Mouse (Mus musculus) liver, postnatal 0 days (tissue): ENCODE measurements around the gene Trem2. TPM values are rescaled to one million over a fixed set of nuclear protein-coding genes. Genes with fewer than 3 reads are reported as not detected.

Experiments
- ATAC-seq: fragments of 200-750 bp; cut with Nextera tagmentation; 2 replicates; pipeline ENCODE4 v1.8.0; 2017; ENCODE audit warnings: mild to moderate bottlenecking, moderate library complexity
- DNase-seq: peaks from one replicate; pipeline ENCODE4 v3.0.0-alpha.2; 2016
- H3K27ac ChIP-seq: fragments of 300-500 bp; sonication (generic); 2 replicates; pipeline ENCODE4 v1.5.1; 2014; ENCODE audit warnings: antibody characterized with exemption, moderate library complexity, mild to moderate bottlenecking, low read depth
- H3K27me3 ChIP-seq: fragments of 300-500 bp; sonication (generic); 2 replicates; pipeline ENCODE4 v1.6.1; 2014; ENCODE audit warnings: low read length, control low read depth, mixed read lengths; ENCODE audit not compliant: insufficient read depth
- H3K36me3 ChIP-seq: fragments of 300-500 bp; sonication (generic); replicated peaks from 2 replicates; pipeline ENCODE4 v1.6.1; 2014; ENCODE audit warnings: mild to moderate bottlenecking, control low read depth, low read length, moderate library complexity, mixed read lengths; ENCODE audit not compliant: insufficient read depth
- H3K4me1 ChIP-seq: fragments of 300-500 bp; sonication (generic); 2 replicates; pipeline ENCODE4 v1.6.1; 2014; ENCODE audit warnings: antibody characterized with exemption, mild to moderate bottlenecking, control low read depth; ENCODE audit not compliant: insufficient read depth
- H3K4me2 ChIP-seq: fragments of 300-500 bp; sonication (generic); 2 replicates; pipeline ENCODE4 v1.6.1; 2014; ENCODE audit warnings: low read depth, mild to moderate bottlenecking, low read length, moderate library complexity, mixed read lengths
- H3K4me3 ChIP-seq: fragments of 300-500 bp; sonication (generic); 2 replicates; pipeline ENCODE4 v1.5.1; 2014; ENCODE audit warnings: low read depth, low read length
- H3K9ac ChIP-seq: fragments of 300-500 bp; sonication (generic); replicated peaks from 2 replicates; pipeline ENCODE4 v1.6.1; 2014; ENCODE audit warnings: mild to moderate bottlenecking, moderate library complexity
- H3K9me3 ChIP-seq: fragments of 300-500 bp; sonication (generic); 2 replicates; pipeline ENCODE4 v1.6.1; 2016; ENCODE audit warnings: mild to moderate bottlenecking, control low read depth, low read length, mixed read lengths
- CTCF ChIP-seq: sonication (generic); IDR thresholded peaks from 2 replicates; pipeline ENCODE4 v1.5.1; 2016; ENCODE audit warnings: antibody characterized with exemption, low read depth
- EP300 ChIP-seq: IDR thresholded peaks from 2 replicates; pipeline ENCODE4 v1.6.1; 2016; ENCODE audit warnings: antibody characterized with exemption, low read depth, mild to moderate bottlenecking
- WGBS: fragments of 180-500 bp; shearing (Covaris S2); extraction: QIAGEN DNeasy Blood & Tissue Kit; methylation state at CpG from one replicate; pipeline ENCODE4 v1.1.7; 2014; ENCODE audit not compliant: insufficient replicate concordance; 5-methylcytosine and 5-hydroxymethylcytosine counted together
- polyA plus RNA-seq: library from polyadenylated mRNA; unstranded; fragments of >200 nt; fragmentation: Nextera tagmentation; extraction: Ambion mirVana; gene quantifications from 2 replicates; pipeline ENCODE4 v1.2.1, GENCODE M21; 2015

Trem2 gene
- polyA plus RNA-seq, 1 experiment from 2014 or later = 5.6 TPM

GRCm38 (mm10) chr17:48385786-48386461 lies 39.7 kb downstream of the Trem2 start:
- H3K9ac ChIP-seq = no peak overlapping the region
- ATAC-seq (no peak), DNase-seq (no peak)
- no peaks in the 10 kb centered on the region for H3K27me3 ChIP-seq
- no peaks in the 10 kb centered on the region for H3K4me1 ChIP-seq
- no peak overlapping the region for H3K4me2 ChIP-seq
- no peak overlapping the region for H3K27ac ChIP-seq
- no peaks in the 10 kb centered on the region for H3K9me3 ChIP-seq
- TF ChIP-seq CTCF (no peak), EP300 (no peak)
- H3K4me3 ChIP-seq = no peak overlapping the region
- peaks cover 46% of the 10 kb centered on the region for H3K36me3 ChIP-seq
- 42% methylated on average over 2 of the region's 2 CpGs for WGBS

- Histone ChIP-seq H3K9ac (no peak overlapping the region), H3K27ac (no peak overlapping the region), H3K4me2 (no peak overlapping the region), H3K4me1 (no peaks in the 10 kb centered on the region), H3K9me3 (no peaks in the 10 kb centered on the region), H3K4me3 (no peak overlapping the region), H3K27me3 (no peaks in the 10 kb centered on the region), H3K36me3 (peaks cover 73% of the 10 kb centered on the region)
- no peak for ATAC-seq
- WGBS = 72% methylated on average over 2 of the region's 2 CpGs
- no peak for TF ChIP-seq CTCF
- TF ChIP-seq EP300 = no peak
- no peak for DNase-seq
Measured at GRCm38 (mm10) chr17:48388666-48389065, 42.5 kb downstream of the Trem2 start.

- WGBS = 71% methylated on average over 5 of the region's 5 CpGs
- ATAC-seq (no peak), DNase-seq (no peak)
- H3K4me2 ChIP-seq = no peak overlapping the region
- H3K9ac ChIP-seq = no peak overlapping the region
- H3K27me3 ChIP-seq = no peaks in the 10 kb centered on the region
- H3K4me1 ChIP-seq = no peaks in the 10 kb centered on the region
- no peaks in the 10 kb centered on the region for H3K9me3 ChIP-seq
- TF ChIP-seq EP300 (no peak), CTCF (no peak)
- H3K27ac ChIP-seq = no peak overlapping the region
- H3K4me3 ChIP-seq = no peak overlapping the region
- H3K36me3 ChIP-seq = peaks cover 81% of the 10 kb centered on the region
Measured at GRCm38 (mm10) chr17:48389442-48389841, 43.2 kb downstream of the Trem2 start.

GRCm38 (mm10) chr17:48391446-48391845 lies 45.2 kb downstream of the Trem2 start:
- Histone ChIP-seq H3K9ac (no peak overlapping the region), H3K9me3 (no peaks in the 10 kb centered on the region), H3K27me3 (no peaks in the 10 kb centered on the region), H3K27ac (no peak overlapping the region), H3K4me2 (no peak overlapping the region), H3K36me3 (peaks cover 94% of the 10 kb centered on the region), H3K4me3 (no peak overlapping the region), H3K4me1 (no peaks in the 10 kb centered on the region)
- TF ChIP-seq EP300 = no peak
- TF ChIP-seq CTCF = no peak
- no peak for ATAC-seq
- WGBS = 88% methylated on average over 5 of the region's 5 CpGs
- no peak for DNase-seq

GRCm38 (mm10) chr17:48392616-48393015 lies 46.4 kb downstream of the Trem2 start:
- H3K4me3 ChIP-seq = no peak overlapping the region
- WGBS = 87% methylated on average over 3 of the region's 3 CpGs
- no peaks in the 10 kb centered on the region for H3K4me1 ChIP-seq
- TF ChIP-seq EP300 (no peak), CTCF (no peak)
- peaks cover 91% of the 10 kb centered on the region for H3K36me3 ChIP-seq
- ATAC-seq (no peak), DNase-seq (no peak)
- H3K9me3 ChIP-seq = no peaks in the 10 kb centered on the region
- H3K27me3 ChIP-seq = no peaks in the 10 kb centered on the region
- H3K27ac ChIP-seq = no peak overlapping the region
- no peak overlapping the region for H3K9ac ChIP-seq
- no peak overlapping the region for H3K4me2 ChIP-seq

- H3K9me3 ChIP-seq = no peaks in the 10 kb centered on the region
- no peak overlapping the region for H3K27ac ChIP-seq
- no peak overlapping the region for H3K4me3 ChIP-seq
- peaks cover 41% of the 10 kb centered on the region for H3K36me3 ChIP-seq
- ATAC-seq (no peak), DNase-seq (no peak)
- no peaks in the 10 kb centered on the region for H3K27me3 ChIP-seq
- no peak overlapping the region for H3K9ac ChIP-seq
- H3K4me1 ChIP-seq = peaks cover 5% of the 10 kb centered on the region
- no peak overlapping the region for H3K4me2 ChIP-seq
- TF ChIP-seq CTCF (no peak), EP300 (no peak)
- WGBS = 86% methylated on average over 4 of the region's 4 CpGs
Measured at GRCm38 (mm10) chr17:48401710-48402109, 55.5 kb downstream of the Trem2 start.
